ENCODE assay signal across 26 mouse cellular contexts in genomic region chr5:97409234-97409704, GRCm38 (mm10). TPM values are rescaled to one million over a fixed set of nuclear protein-coding genes. Genes with fewer than 3 reads are reported as not detected.
A peak's percentile ranks its signal among the peaks of the same experiment; 100 is the strongest.
DNase-seq lines count a peak whose midpoint lies in the region; ATAC-seq lines count a peak whose summit lies in the region.
"Had no signal": no experiment of that assay in that cellular context is flagged by ENCODE, and none has a peak within 500 bp of the region (broad histone marks: within the 10 kb centered on the region; RNA-seq: fewer than 3 reads in every experiment).

No protein-coding gene starts in this region.

- H3K4me3 ChIP-seq in hindbrain, embryonic 11.5 days (ENCODE audit: low read depth, low read length), result no peak overlapping the region
- H3K4me3 ChIP-seq in hindbrain, embryonic 10.5 days, result no peak overlapping the region
- no peak overlapping the region for H3K4me3 ChIP-seq in hindbrain, embryonic 12.5 days
- no peak overlapping the region for H3K4me3 ChIP-seq in midbrain, embryonic 13.5 days (replicated peaks)
- H3K4me3 ChIP-seq in neural tube, embryonic 14.5 days (ENCODE audit: low read depth, low read length), result no peak overlapping the region
- H3K4me3 ChIP-seq: embryonic facial prominence, embryonic 10.5 days; kidney, embryonic 15.5 days; limb, embryonic 13.5 days; liver, embryonic 13.5 days; lung, embryonic 15.5 days had no signal

- WGBS in hindbrain, embryonic 11.5 days, result 46% methylated on average over 4 of the region's 4 CpGs
- WGBS in hindbrain, embryonic 10.5 days, result 60% methylated on average over 4 of the region's 4 CpGs
- WGBS in hindbrain, embryonic 12.5 days, result 47% methylated on average over 4 of the region's 4 CpGs
- WGBS in midbrain, embryonic 13.5 days, result 34% methylated on average over 4 of the region's 4 CpGs
- 22% methylated on average over 4 of the region's 4 CpGs for WGBS in neural tube, embryonic 14.5 days

- no peak overlapping the region for H3K9ac ChIP-seq in hindbrain, embryonic 11.5 days (ENCODE audit: low read depth, low read length)
- H3K9ac ChIP-seq in hindbrain, embryonic 12.5 days, result no peak overlapping the region
- no peak overlapping the region for H3K9ac ChIP-seq in midbrain, embryonic 13.5 days (replicated peaks)
- H3K9ac ChIP-seq in neural tube, embryonic 14.5 days (replicated peaks; ENCODE audit: low read depth, low read length), result no peak overlapping the region
- H3K9ac ChIP-seq: kidney, embryonic 15.5 days; limb, embryonic 13.5 days; liver, embryonic 13.5 days; lung, embryonic 15.5 days had no signal

- H3K27ac ChIP-seq in hindbrain, embryonic 11.5 days (ENCODE audit: low read depth, low read length), result no peak overlapping the region
- H3K27ac ChIP-seq in hindbrain, embryonic 10.5 days, result no peak overlapping the region
- peak overlapping the region; percentile 62; the same call in 1 of the 2 replicates for H3K27ac ChIP-seq in hindbrain, embryonic 12.5 days
- peak overlapping the region; percentile 42 for H3K27ac ChIP-seq in midbrain, embryonic 13.5 days
- 0 out of 2 replicates have a peak overlapping the region, but pooled peaks have one; percentile 40 for H3K27ac ChIP-seq in neural tube, embryonic 14.5 days (ENCODE audit: low read depth, low read length)
- H3K27ac ChIP-seq: embryonic facial prominence, embryonic 10.5 days; kidney, embryonic 15.5 days; limb, embryonic 13.5 days; liver, embryonic 13.5 days; lung, embryonic 15.5 days had no signal

- H3K4me1 ChIP-seq in hindbrain, embryonic 11.5 days (replicated peaks; ENCODE audit: control insufficient read depth, insufficient read depth, low read length), result no peaks in the 10 kb centered on the region
- 0 out of 2 replicates have a peak, but pooled peaks cover 3% of the 10 kb centered on the region for H3K4me1 ChIP-seq in hindbrain, embryonic 10.5 days (replicated peaks)
- H3K4me1 ChIP-seq in hindbrain, embryonic 12.5 days, result peaks cover 6% of the 10 kb centered on the region
- peaks cover 11% of the 10 kb centered on the region for H3K4me1 ChIP-seq in midbrain, embryonic 13.5 days (replicated peaks)
- 0 out of 2 replicates have a peak, but pooled peaks cover 4% of the 10 kb centered on the region for H3K4me1 ChIP-seq in neural tube, embryonic 14.5 days (ENCODE audit: control insufficient read depth, insufficient read depth, low read length)
- H3K4me1 ChIP-seq: embryonic facial prominence, embryonic 10.5 days; kidney, embryonic 15.5 days; limb, embryonic 13.5 days; liver, embryonic 13.5 days; lung, embryonic 15.5 days had no signal

- no peaks in the 10 kb centered on the region for H3K27me3 ChIP-seq in hindbrain, embryonic 11.5 days (ENCODE audit: control insufficient read depth, insufficient read depth, low read length)
- no peaks in the 10 kb centered on the region for H3K27me3 ChIP-seq in hindbrain, embryonic 10.5 days (ENCODE audit: insufficient read depth, poor library complexity, severe bottlenecking)
- no peaks in the 10 kb centered on the region for H3K27me3 ChIP-seq in hindbrain, embryonic 12.5 days
- H3K27me3 ChIP-seq in midbrain, embryonic 13.5 days, result no peaks in the 10 kb centered on the region
- H3K27me3 ChIP-seq in neural tube, embryonic 14.5 days (ENCODE audit: control insufficient read depth, insufficient read depth, low read length), result no peaks in the 10 kb centered on the region
- H3K27me3 ChIP-seq: CH12.LX; kidney, embryonic 15.5 days; limb, embryonic 13.5 days; liver, embryonic 13.5 days; lung, embryonic 15.5 days had no signal

- H3K36me3 ChIP-seq in hindbrain, embryonic 11.5 days (ENCODE audit: control insufficient read depth, insufficient read depth, low read length), result no peaks in the 10 kb centered on the region
- no peaks in the 10 kb centered on the region for H3K36me3 ChIP-seq in hindbrain, embryonic 10.5 days
- H3K36me3 ChIP-seq in hindbrain, embryonic 12.5 days, result no peaks in the 10 kb centered on the region
- no peaks in the 10 kb centered on the region for H3K36me3 ChIP-seq in midbrain, embryonic 13.5 days
- H3K36me3 ChIP-seq in neural tube, embryonic 14.5 days (ENCODE audit: control insufficient read depth, insufficient read depth, low read length), result no peaks in the 10 kb centered on the region
- H3K36me3 ChIP-seq: embryonic facial prominence, embryonic 10.5 days; kidney, embryonic 15.5 days; limb, embryonic 13.5 days; liver, embryonic 13.5 days; lung, embryonic 15.5 days had no signal

- intact Hi-C loops in heart, postnatal 10 days (cut with DNase I), result no loop called here

- no peaks in the 10 kb centered on the region for H3K9me3 ChIP-seq in hindbrain, embryonic 11.5 days (ENCODE audit: control insufficient read depth, low read length)
- no peaks in the 10 kb centered on the region for H3K9me3 ChIP-seq in hindbrain, embryonic 10.5 days
- no peaks in the 10 kb centered on the region for H3K9me3 ChIP-seq in hindbrain, embryonic 12.5 days (replicated peaks)
- H3K9me3 ChIP-seq in midbrain, embryonic 13.5 days, result no peaks in the 10 kb centered on the region
- no peaks in the 10 kb centered on the region for H3K9me3 ChIP-seq in neural tube, embryonic 14.5 days (ENCODE audit: control insufficient read depth, low read length)
- H3K9me3 ChIP-seq: embryonic facial prominence, embryonic 10.5 days; kidney, embryonic 15.5 days; limb, embryonic 13.5 days; liver, embryonic 13.5 days; lung, embryonic 15.5 days had no signal

- H3K4me2 ChIP-seq in hindbrain, embryonic 11.5 days (replicated peaks; ENCODE audit: low read depth, low read length), result no peak overlapping the region
- no peak overlapping the region for H3K4me2 ChIP-seq in hindbrain, embryonic 12.5 days (replicated peaks)
- no peak overlapping the region for H3K4me2 ChIP-seq in midbrain, embryonic 13.5 days (replicated peaks)
- H3K4me2 ChIP-seq in neural tube, embryonic 14.5 days (ENCODE audit: low read depth, low read length), result no peak overlapping the region
- H3K4me2 ChIP-seq: kidney, embryonic 15.5 days; limb, embryonic 13.5 days; liver, embryonic 13.5 days; lung, embryonic 15.5 days had no signal

- peak; percentile 70 for ATAC-seq in hindbrain, embryonic 11.5 days (ENCODE audit: low FRiP score)
- ATAC-seq in hindbrain, embryonic 12.5 days (ENCODE audit: low FRiP score), result peak; percentile 74
- peak; percentile 75 for ATAC-seq in midbrain, embryonic 13.5 days
- peak; percentile 89 for ATAC-seq in neural tube, embryonic 14.5 days (ENCODE audit: low read depth)
- ATAC-seq in monocyte, adult 5-6 weeks (replicated peaks; ENCODE audit: insufficient number of reproducible peaks, low FRiP score, low TSS enrichment, poor library complexity, severe bottlenecking), result no peak
- ATAC-seq: intestine, embryonic 16.5 days had no signal

- DNase-seq in hindbrain, embryonic 11.5 days (ENCODE audit: low spot score), result peak; percentile 7
- DNase-seq in hindbrain, embryonic 10.5 days (ENCODE audit: low spot score), result no peak
- DNase-seq in heart, postnatal 10 days, result no peak
- no peak for DNase-seq in right cerebral cortex, postnatal 25 days
- DNase-seq: adrenal gland, postnatal 25 days; cerebellum, adult 11-12 months; gastrocnemius, postnatal 14 days; heart, adult 18-20 months; heart, postnatal 4 days; kidney, postnatal 4 days; liver, embryonic 13.5 days; lung, postnatal 4 days had no signal

RNA-seq across cellular contexts. Expression of gene Naa11, which starts 17.1 kb away (rescaled TPM):
- not detected in 2 replicates for polyA plus RNA-seq in hindbrain, embryonic 11.5 days (2014; fragmentation: Nextera tagmentation; extraction: Ambion mirVana)
- not detected in 2 replicates for polyA plus RNA-seq in hindbrain, embryonic 10.5 days (2016; fragmentation: Nextera tagmentation; extraction: Ambion mirVana)
- polyA plus RNA-seq in hindbrain, embryonic 12.5 days (2016; fragmentation: Nextera tagmentation; extraction: Ambion mirVana), result not detected in 2 replicates
- polyA plus RNA-seq in midbrain, embryonic 13.5 days (2015; fragmentation: Nextera tagmentation; extraction: Ambion mirVana), result 0.05 and 0.12 TPM in 2 replicates
- polyA plus RNA-seq in neural tube, embryonic 14.5 days (2014; fragmentation: Nextera tagmentation; extraction: Ambion mirVana), result not detected in 2 replicates
- not detected for total RNA-seq in heart, postnatal 10 days (2021)
- total RNA-seq in monocyte, adult 5-6 weeks (2017), result not detected in 3 replicates
- total RNA-seq: adrenal gland, postnatal 25 days; CH12.LX; gastrocnemius, postnatal 14 days; heart, adult 18-20 months; heart, postnatal 4 days; layer of hippocampus, postnatal 10 days; MEL had no signal
- polyA plus RNA-seq: embryonic facial prominence, embryonic 10.5 days; heart, embryonic 14.5 days; intestine, embryonic 16.5 days; kidney, embryonic 15.5 days; limb, embryonic 13.5 days; liver, embryonic 13.5 days had no signal

RNA-seq across cellular contexts. Expression of gene Gk2, which starts 47.6 kb away (rescaled TPM):
- polyA plus RNA-seq in hindbrain, embryonic 11.5 days (2014; fragmentation: Nextera tagmentation; extraction: Ambion mirVana), result not detected in 2 replicates
- polyA plus RNA-seq in hindbrain, embryonic 10.5 days (2016; fragmentation: Nextera tagmentation; extraction: Ambion mirVana), result not detected in 2 replicates
- polyA plus RNA-seq in hindbrain, embryonic 12.5 days (2016; fragmentation: Nextera tagmentation; extraction: Ambion mirVana), result not detected in 2 replicates
- 0.10 TPM in 1 of 2 replicates, not detected in the other for polyA plus RNA-seq in midbrain, embryonic 13.5 days (2015; fragmentation: Nextera tagmentation; extraction: Ambion mirVana)
- polyA plus RNA-seq in neural tube, embryonic 14.5 days (2014; fragmentation: Nextera tagmentation; extraction: Ambion mirVana), result not detected in 2 replicates
- total RNA-seq in heart, postnatal 10 days (2021), result not detected
- not detected in 3 replicates for total RNA-seq in monocyte, adult 5-6 weeks (2017)
- total RNA-seq: adrenal gland, postnatal 25 days; CH12.LX; gastrocnemius, postnatal 14 days; heart, adult 18-20 months; heart, postnatal 4 days; layer of hippocampus, postnatal 10 days; MEL had no signal
- polyA plus RNA-seq: embryonic facial prominence, embryonic 10.5 days; frontal cortex, adult 2 months; heart, embryonic 14.5 days; intestine, embryonic 16.5 days; kidney, embryonic 15.5 days; limb, embryonic 13.5 days; liver, embryonic 13.5 days; lung, embryonic 15.5 days had no signal

Comparison
In these comparisons a context has a peak if more than half of its experiments do, and no peak if none do; other contexts are left out.
1. H3K27ac ChIP-seq: peak in hindbrain, embryonic 12.5 days (single experiment), midbrain, embryonic 13.5 days (single experiment) and neural tube, embryonic 14.5 days (single experiment); none in hindbrain, embryonic 11.5 days (single experiment) and hindbrain, embryonic 10.5 days (single experiment).